Mouse (Mus musculus) MEL (cell line): ENCODE data around the gene Scimp. TPM values are rescaled to one million over a fixed set of nuclear protein-coding genes. Genes with fewer than 3 reads are reported as not detected.

Experiments
- DNase-seq: peaks from one replicate; pipeline ENCODE4 v3.0.0; 2011; ENCODE audit warnings: low read depth, low spot score
- H3K27ac ChIP-seq: 2 replicates; pipeline ENCODE4 v1.5.1; 2012; ENCODE audit warnings: low read depth, mild to moderate bottlenecking, control low read depth, low read length, moderate library complexity; ENCODE audit not compliant: control insufficient read depth
- H3K27me3 ChIP-seq, 2 experiments: fragments of 150-350 bp in 1 of 2; sonication (generic) in 1 of 2; 2 replicates each; pipeline ENCODE4 v1.6.1; 2012; ENCODE audit warnings: low read length in 2 of 2, mild to moderate bottlenecking in 2 of 2, improper control_type of control experiment in 1 of 2, moderate library complexity in 1 of 2; ENCODE audit not compliant: insufficient read depth in 2 of 2, control insufficient read depth in 1 of 2
- H3K36me3 ChIP-seq, 2 experiments: 2 replicates each; pipeline ENCODE4 v1.6.1; 2012 to 2014; ENCODE audit warnings: low read length in 2 of 2, improper control_type of control experiment in 1 of 2, inconsistent platforms in 1 of 2, mild to moderate bottlenecking in 1 of 2; ENCODE audit not compliant: insufficient read depth in 2 of 2, control insufficient read depth in 1 of 2
- H3K4me1 ChIP-seq, 2 experiments: fragments of 150-350 bp in 1 of 2; sonication (generic) in 1 of 2; 2 replicates each; pipeline ENCODE4 v1.6.1; 2012; ENCODE audit warnings: low read length in 2 of 2, improper control_type of control experiment in 1 of 2, mild to moderate bottlenecking in 1 of 2; ENCODE audit not compliant: insufficient read depth in 2 of 2, control insufficient read depth in 1 of 2
- H3K4me3 ChIP-seq, 2 experiments: fragments of 150-350 bp in 1 of 2; sonication (generic) in 1 of 2; 2 replicates each; pipeline ENCODE4 v1.5.1; 2012; ENCODE audit warnings: low read depth in 2 of 2, low read length in 2 of 2, mild to moderate bottlenecking in 2 of 2, moderate library complexity in 2 of 2, control low read depth in 1 of 2, improper control_type of control experiment in 1 of 2; ENCODE audit not compliant: control insufficient read depth in 1 of 2, insufficient read depth in 1 of 2
- H3K79me2 ChIP-seq: 2 replicates; pipeline ENCODE4 v1.6.1; 2012; ENCODE audit warnings: mild to moderate bottlenecking, low read length, moderate library complexity; ENCODE audit not compliant: control insufficient read depth, poor library complexity, insufficient read depth
- H3K9ac ChIP-seq: 2 replicates; pipeline ENCODE4 v1.6.1; 2012; ENCODE audit warnings: low read depth, mild to moderate bottlenecking, control low read depth, low read length, moderate library complexity; ENCODE audit not compliant: control insufficient read depth, poor library complexity, severe bottlenecking
- H3K9me3 ChIP-seq: fragments of 150-350 bp; sonication (generic); replicated peaks from 2 replicates; pipeline ENCODE4 v1.6.1; 2012; ENCODE audit warnings: mild to moderate bottlenecking, low read length, improper control_type of control experiment, moderate library complexity; ENCODE audit not compliant: insufficient read depth
- BHLHE40 ChIP-seq: IDR thresholded peaks from 2 replicates; pipeline ENCODE4 v1.6.1; 2012; ENCODE audit warnings: low read depth, mild to moderate bottlenecking, inconsistent platforms, low read length, improper control_type of control experiment, borderline replicate concordance
- CHD2 ChIP-seq: IDR thresholded peaks from 2 replicates; pipeline ENCODE4 v1.6.1; 2011; ENCODE audit warnings: low read length, improper control_type of control experiment
- E2F4 ChIP-seq: IDR thresholded peaks from 2 replicates; pipeline ENCODE4 v1.6.1; 2011; ENCODE audit warnings: low read depth, low read length, improper control_type of control experiment, borderline replicate concordance
- EP300 ChIP-seq, 2 experiments: IDR thresholded peaks; 2 replicates each; pipeline ENCODE4 v1.6.1; 2011; ENCODE audit warnings: improper control_type of control experiment in 2 of 2, low read length in 2 of 2, low read depth in 1 of 2, mild to moderate bottlenecking in 1 of 2
- ETS1 ChIP-seq: IDR thresholded peaks from 2 replicates; pipeline ENCODE4 v1.6.1; 2012; ENCODE audit warnings: low read depth, mild to moderate bottlenecking, inconsistent platforms, low read length, improper control_type of control experiment, moderate library complexity
- GABPA ChIP-seq: IDR thresholded peaks from 2 replicates; pipeline ENCODE4 v1.6.1; 2012; ENCODE audit warnings: low read depth, mild to moderate bottlenecking, inconsistent platforms, low read length, improper control_type of control experiment, moderate library complexity
- GATA1 ChIP-seq: IDR thresholded peaks from 2 replicates; pipeline ENCODE4 v1.6.1; 2011; ENCODE audit warnings: low read depth, low read length, improper control_type of control experiment
- HCFC1 ChIP-seq: IDR thresholded peaks from 2 replicates; pipeline ENCODE4 v1.6.1; 2012; ENCODE audit warnings: low read depth, mild to moderate bottlenecking, inconsistent platforms, low read length, improper control_type of control experiment, moderate library complexity
- MAFK ChIP-seq: IDR thresholded peaks from 2 replicates; pipeline ENCODE4 v1.6.1; 2011; ENCODE audit warnings: low read depth, mild to moderate bottlenecking, low read length, improper control_type of control experiment, borderline replicate concordance
- MAX ChIP-seq: IDR thresholded peaks from 2 replicates; pipeline ENCODE4 v1.6.1; 2011; ENCODE audit warnings: low read length, improper control_type of control experiment
- MEF2A ChIP-seq: IDR thresholded peaks from 2 replicates; pipeline ENCODE4 v1.6.1; 2014; ENCODE audit warnings: low read depth, mild to moderate bottlenecking, inconsistent platforms, low read length, improper control_type of control experiment; ENCODE audit not compliant: poor library complexity, insufficient replicate concordance, severe bottlenecking; ENCODE audit errors: extremely low read depth
- MYB ChIP-seq: IDR thresholded peaks from 2 replicates; pipeline ENCODE4 v1.6.1; 2011; ENCODE audit warnings: mild to moderate bottlenecking, low read depth, low read length, improper control_type of control experiment
- NRF1 ChIP-seq: IDR thresholded peaks from 2 replicates; pipeline ENCODE4 v1.6.1; 2014; ENCODE audit warnings: low read depth, mild to moderate bottlenecking, inconsistent platforms, low read length, improper control_type of control experiment, moderate library complexity; ENCODE audit not compliant: poor library complexity, insufficient read depth, severe bottlenecking
- POLR2AphosphoS2 ChIP-seq: IDR thresholded peaks from 2 replicates; pipeline ENCODE4 v1.6.1; 2011; ENCODE audit warnings: low read length, improper control_type of control experiment
- POLR2AphosphoS5 ChIP-seq: IDR thresholded peaks from 2 replicates; pipeline ENCODE4 v1.6.1; 2012; ENCODE audit warnings: low read depth, borderline replicate concordance, mild to moderate bottlenecking, inconsistent platforms, low read length, moderate library complexity, mixed read lengths
- RAD21 ChIP-seq: IDR thresholded peaks from 2 replicates; pipeline ENCODE4 v1.6.1; 2011; ENCODE audit warnings: mild to moderate bottlenecking, low read depth, low read length, improper control_type of control experiment
- RCOR1 ChIP-seq: IDR thresholded peaks from 2 replicates; pipeline ENCODE4 v1.6.1; 2012; ENCODE audit warnings: low read depth, mild to moderate bottlenecking, inconsistent platforms, low read length, improper control_type of control experiment
- SIN3A ChIP-seq: IDR thresholded peaks from 2 replicates; pipeline ENCODE4 v1.6.1; 2012; ENCODE audit warnings: low read length, improper control_type of control experiment, inconsistent platforms
- SMC3 ChIP-seq: IDR thresholded peaks from 2 replicates; pipeline ENCODE4 v1.6.1; 2011; ENCODE audit warnings: low read depth, low read length, improper control_type of control experiment
- TAL1 ChIP-seq: IDR thresholded peaks from 2 replicates; pipeline ENCODE4 v1.6.1; 2012; ENCODE audit warnings: mild to moderate bottlenecking, inconsistent platforms, low read length, moderate library complexity, mixed read lengths
- UBTF ChIP-seq: IDR thresholded peaks from 2 replicates; pipeline ENCODE4 v1.6.1; 2012; ENCODE audit warnings: low read depth, mild to moderate bottlenecking, inconsistent platforms, low read length, improper control_type of control experiment, moderate library complexity, borderline replicate concordance; ENCODE audit not compliant: insufficient read depth
- USF1 ChIP-seq: IDR thresholded peaks from 2 replicates; pipeline ENCODE4 v1.6.1; 2014; ENCODE audit warnings: low read depth, mild to moderate bottlenecking, inconsistent platforms, low read length, improper control_type of control experiment, moderate library complexity
- USF2 ChIP-seq, 2 experiments: IDR thresholded peaks; 2 replicates each; pipeline ENCODE4 v1.6.1; 2011 to 2012; ENCODE audit warnings: improper control_type of control experiment in 2 of 2, low read length in 2 of 2, borderline replicate concordance in 1 of 2, inconsistent platforms in 1 of 2, low read depth in 1 of 2, mild to moderate bottlenecking in 1 of 2; ENCODE audit not compliant: insufficient read depth in 1 of 2
- ZC3H11A ChIP-seq: IDR thresholded peaks from 2 replicates; pipeline ENCODE4 v1.6.1; 2012; ENCODE audit warnings: low read depth, mild to moderate bottlenecking, inconsistent platforms, low read length, improper control_type of control experiment
- ZKSCAN1 ChIP-seq: IDR thresholded peaks from 2 replicates; pipeline ENCODE4 v1.6.1; 2012; ENCODE audit warnings: low read depth, mild to moderate bottlenecking, inconsistent platforms, low read length, improper control_type of control experiment, moderate library complexity
- ZMIZ1 ChIP-seq: IDR thresholded peaks from 2 replicates; pipeline ENCODE4 v1.6.1; 2012; ENCODE audit warnings: low read depth, mild to moderate bottlenecking, inconsistent platforms, low read length, improper control_type of control experiment, moderate library complexity
- polyA plus RNA-seq, 2 experiments: library from polyadenylated mRNA; stranded (reverse) in 1 of 2; unstranded in 1 of 2; fragments of >175 nt in 1 of 2; fragments of >200 nt in 1 of 2; gene quantifications; 2 replicates each; pipeline versions ENCODE4 v1.2.1 to v1.2.4; 2012; ENCODE audit warnings: low replicate concordance in 2 of 2, low read depth in 1 of 2; ENCODE audit not compliant: insufficient read length in 2 of 2, insufficient read depth in 1 of 2, missing spikeins in 1 of 2
- total RNA-seq: library from RNA; depleted of rRNA; stranded (reverse); fragments of 300-350 nt; gene quantifications from 2 replicates; pipeline ENCODE4 v1.2.3, GENCODE M21; 2012

The Scimp gene
- total and polyA plus RNA-seq, 3 experiments = not detected

DNA sequence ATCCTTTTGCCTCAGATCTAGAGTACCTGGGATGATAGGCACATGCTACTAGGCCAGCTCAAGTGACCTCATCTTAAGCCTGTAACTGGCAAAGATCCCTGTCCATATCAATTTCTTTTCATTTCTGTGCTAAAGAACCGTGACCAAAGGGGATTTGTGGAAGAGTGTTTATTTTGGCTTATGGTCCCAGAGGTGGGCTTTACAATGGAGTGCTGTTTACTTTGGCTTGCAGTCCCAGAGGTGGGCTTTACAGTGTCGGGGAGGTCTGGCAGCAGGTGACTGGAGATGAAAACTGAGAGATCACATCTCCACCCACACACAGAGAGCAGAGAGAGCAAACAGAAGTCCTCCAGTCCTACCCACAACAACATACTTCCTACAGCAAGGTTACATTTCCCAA is 26.2 kb upstream of the Scimp start:
- H3K4me1 ChIP-seq = peaks cover under 1 to 2% of the 10 kb centered on the region in 2 experiments; a peak in 2 of 4 replicates
- H3K9me3 ChIP-seq = no peaks in the 10 kb centered on the region
- no peak overlapping the region for H3K27ac ChIP-seq
- no peak for DNase-seq
- no peaks in the 10 kb centered on the region for H3K79me2 ChIP-seq
- TF ChIP-seq RAD21 (no peak), MAX (no peak), MYB (no peak), TAL1 (no peak), ZC3H11A (no peak), GATA1 (no peak)
- no peak overlapping the region for H3K4me3 ChIP-seq
- peaks cover 3 to 10% of the 10 kb centered on the region in 2 experiments for H3K27me3 ChIP-seq
- H3K9ac ChIP-seq = no peak overlapping the region
- no peaks in the 10 kb centered on the region for H3K36me3 ChIP-seq

DNA sequence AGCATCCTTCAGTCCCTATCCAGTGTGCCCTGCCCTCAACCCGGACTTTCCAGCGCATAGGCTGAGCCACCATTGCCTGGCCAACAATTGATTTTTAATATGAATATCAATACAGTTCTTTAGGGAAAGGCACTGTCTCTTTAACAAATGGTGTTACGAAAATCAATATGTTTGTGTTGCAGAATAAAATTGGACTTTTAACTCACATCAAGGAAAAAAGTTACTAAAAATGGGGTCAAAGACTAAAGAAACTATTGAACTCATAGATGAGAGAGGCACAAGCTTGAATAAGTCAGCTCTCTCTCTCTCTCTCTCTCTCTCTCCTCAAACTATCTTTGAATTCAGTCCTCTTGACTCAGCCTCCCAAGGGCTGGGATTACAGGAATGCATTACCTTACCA is 24.6 kb upstream of the Scimp start:
- Histone ChIP-seq H3K79me2 (no peaks in the 10 kb centered on the region), H3K4me3 (no peak overlapping the region), H3K9me3 (no peaks in the 10 kb centered on the region), H3K36me3 (no peaks in the 10 kb centered on the region), H3K27me3 (peaks cover 3 to 10% of the 10 kb centered on the region in 2 experiments), H3K4me1 (peaks cover 0 to 2% of the 10 kb centered on the region in 2 experiments; a peak in 1 of 4 replicates), H3K27ac (no peak overlapping the region), H3K9ac (no peak overlapping the region)
- DNase-seq = no peak
- TF ChIP-seq UBTF = no peak
- TF ChIP-seq E2F4 = no peak
- no peak for TF ChIP-seq SIN3A
- no peak for TF ChIP-seq BHLHE40
- no peak for TF ChIP-seq SMC3
- no peak for TF ChIP-seq HCFC1

DNA sequence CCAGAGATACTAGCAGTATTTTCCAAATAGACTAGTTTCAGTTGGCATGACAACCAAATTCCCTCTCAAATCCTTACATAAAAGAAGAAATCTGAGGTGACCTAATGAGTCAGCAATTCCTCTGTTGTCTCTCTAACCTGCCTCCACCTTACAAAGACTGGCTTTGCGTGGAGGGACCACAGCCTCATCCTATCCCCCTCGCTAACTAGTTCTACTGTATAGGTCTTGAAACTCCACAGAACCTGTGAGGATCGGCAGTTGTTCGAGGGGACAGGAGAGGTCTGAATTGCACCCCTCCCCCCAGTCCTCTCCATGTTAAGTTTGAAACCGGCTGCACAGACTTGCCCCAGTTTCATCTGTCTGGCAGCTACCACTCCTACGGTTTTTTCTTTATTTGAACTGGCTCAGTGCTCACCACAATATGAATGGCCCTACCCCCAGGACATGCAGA is 23.0 kb upstream of the Scimp start:
- Histone ChIP-seq H3K36me3 (no peaks in the 10 kb centered on the region), H3K4me3 (no peak overlapping the region)
- no peak for TF ChIP-seq CHD2
- TF ChIP-seq SIN3A = no peak
- no peak for TF ChIP-seq MEF2A
- TF ChIP-seq MAFK = no peak
- TF ChIP-seq NRF1 = no peak
- TF ChIP-seq GABPA = no peak
- no peak for TF ChIP-seq HCFC1
- no peak for TF ChIP-seq ZMIZ1
- no peak for TF ChIP-seq MAX
- TF ChIP-seq ETS1 = no peak
- no peak for TF ChIP-seq POLR2AphosphoS5
- no peak for TF ChIP-seq USF2 (IDR thresholded peaks at IDR 0.05; ENCODE audit: borderline replicate concordance in 1 of 2, insufficient read depth in 1 of 2, low read depth in 1 of 2, low read length in 2 of 2)
- TF ChIP-seq RCOR1 = no peak
- no peak for TF ChIP-seq USF1
- TF ChIP-seq RAD21 = no peak
- TF ChIP-seq ZKSCAN1 = no peak
- TF ChIP-seq BHLHE40 = no peak
- no peak for TF ChIP-seq POLR2AphosphoS2
- no peak for TF ChIP-seq EP300 (IDR thresholded peaks at IDR 0.05; ENCODE audit: low read depth in 1 of 2, low read length in 2 of 2)
- TF ChIP-seq, all 39 proteins: peak for 0
- Histone ChIP-seq H3K4me1 (peaks cover 0 to 2% of the 10 kb centered on the region in 2 experiments; a peak in 1 of 4 replicates), H3K27ac (no peak overlapping the region), H3K27me3 (peaks cover 3 to 8% of the 10 kb centered on the region in 2 experiments), H3K79me2 (no peaks in the 10 kb centered on the region), H3K9me3 (no peaks in the 10 kb centered on the region), H3K9ac (no peak overlapping the region)
- no peak for DNase-seq
